Mouse (Mus musculus) erythroblast, embryonic 14.5 days (primary cell): ENCODE results near the gene Tenm4. TPM values are rescaled to one million over a fixed set of nuclear protein-coding genes. Genes with fewer than 3 reads are reported as not detected.
A peak's percentile ranks its signal among the peaks of the same experiment; 100 is the strongest.

ENCODE experiments used
- H3K27me3 ChIP-seq: 2 replicates; pipeline ENCODE4 v1.6.1; 2012; ENCODE audit warnings: inconsistent platforms; ENCODE audit not compliant: control insufficient read depth
- H3K36me3 ChIP-seq: 2 replicates; pipeline ENCODE4 v1.6.1; 2012; ENCODE audit warnings: mild to moderate bottlenecking, inconsistent platforms; ENCODE audit not compliant: control insufficient read depth
- H3K4me1 ChIP-seq: 2 replicates; pipeline ENCODE4 v1.6.1; 2012; ENCODE audit warnings: inconsistent platforms; ENCODE audit not compliant: control insufficient read depth
- H3K4me3 ChIP-seq: replicated peaks from 2 replicates; pipeline ENCODE3; 2012; ENCODE audit warnings: moderate library complexity, mild to moderate bottlenecking, inconsistent platforms
- H3K9me3 ChIP-seq: 2 replicates; pipeline ENCODE4 v1.6.1; 2012; ENCODE audit warnings: low read length, inconsistent platforms, mixed read lengths; ENCODE audit not compliant: control insufficient read depth
- GATA1 ChIP-seq: IDR thresholded peaks from 2 replicates; pipeline ENCODE4 v1.6.1; 2012; ENCODE audit warnings: low read length, inconsistent platforms, mixed read lengths
- TAL1 ChIP-seq: IDR thresholded peaks from 3 replicates; pipeline ENCODE4 v1.6.1; 2012; ENCODE audit warnings: low read length, inconsistent platforms, mixed read lengths
- polyA plus RNA-seq: library from polyadenylated mRNA; stranded (reverse); fragments of >175 nt; gene quantifications from 2 replicates; pipeline ENCODE4 v1.2.3, GENCODE M21; 2012

Tenm4 gene
- polyA plus RNA-seq, 1 experiment: not detected

GRCm38 (mm10) chr7:96777938-96778600 lies 607.0 kb downstream of the Tenm4 start:
- Histone ChIP-seq H3K9me3 (peaks cover 9% of the 10 kb centered on the region), H3K27me3 (peaks cover 2% of the 10 kb centered on the region), H3K36me3 (peaks cover 6% of the 10 kb centered on the region), H3K4me3 (peak overlapping the region; percentile 43), H3K4me1 (peaks cover 64% of the 10 kb centered on the region)
- TF ChIP-seq TAL1 (no peak), GATA1 (no peak)

GRCm38 (mm10) chr7:96778601-96778969 lies 607.5 kb downstream of the Tenm4 start:
- H3K9me3 ChIP-seq: peaks cover 9% of the 10 kb centered on the region
- peaks cover 6% of the 10 kb centered on the region for H3K36me3 ChIP-seq
- peaks cover 67% of the 10 kb centered on the region for H3K4me1 ChIP-seq
- TF ChIP-seq TAL1: no peak
- TF ChIP-seq GATA1: 0 out of 2 replicates have a peak, but pooled peaks have one; percentile 22
- H3K4me3 ChIP-seq: peak overlapping the region; percentile 43
- H3K27me3 ChIP-seq: peaks cover 2% of the 10 kb centered on the region

- Histone ChIP-seq H3K4me1 (peaks cover 70% of the 10 kb centered on the region), H3K4me3 (peak overlapping the region; percentile 51), H3K27me3 (no peaks in the 10 kb centered on the region; the same call in none of the 2 replicates), H3K9me3 (peaks cover 9% of the 10 kb centered on the region), H3K36me3 (peaks cover 6% of the 10 kb centered on the region)
- TF ChIP-seq TAL1 (no peak), GATA1 (no peak)
Observed at GRCm38 (mm10) chr7:96780556-96780955, 609.5 kb downstream of the Tenm4 start.

GRCm38 (mm10) chr7:96781068-96781467 lies 610.0 kb downstream of the Tenm4 start:
- TF ChIP-seq GATA1: peak; percentile 94
- peak; percentile 91 for TF ChIP-seq TAL1
- Histone ChIP-seq H3K36me3 (peaks cover 6% of the 10 kb centered on the region), H3K4me1 (peaks cover 70% of the 10 kb centered on the region)

GRCm38 (mm10) chr7:96782686-96783085 lies 611.6 kb downstream of the Tenm4 start:
- peaks cover 65% of the 10 kb centered on the region for H3K4me1 ChIP-seq
- H3K9me3 ChIP-seq: 0 out of 2 replicates have a peak, but pooled peaks cover 2% of the 10 kb centered on the region
- peaks cover 6% of the 10 kb centered on the region for H3K36me3 ChIP-seq
- no peak overlapping the region for H3K4me3 ChIP-seq
- peaks cover 21% of the 10 kb centered on the region for H3K27me3 ChIP-seq
- TF ChIP-seq TAL1: no peak
- TF ChIP-seq GATA1: no peak

More at GRCm38 (mm10) chr7:96781068-96781467, 610.0 kb downstream of the Tenm4 start:
- Histone ChIP-seq H3K27me3 (peaks cover 5% of the 10 kb centered on the region), H3K4me3 (peak overlapping the region; percentile 51), H3K9me3 (peaks cover 4% of the 10 kb centered on the region; the same call in 1 of the 2 replicates)

GRCm38 (mm10) chr7:96785808-96786207 lies 614.8 kb downstream of the Tenm4 start:
- Histone ChIP-seq H3K4me3 (no peak overlapping the region), H3K4me1 (peaks cover 33% of the 10 kb centered on the region), H3K27me3 (peaks cover 52% of the 10 kb centered on the region), H3K9me3 (no peaks in the 10 kb centered on the region), H3K36me3 (peaks cover 6% of the 10 kb centered on the region)
- TF ChIP-seq GATA1 (no peak), TAL1 (no peak)

GRCm38 (mm10) chr7:96786262-96787044 lies 615.4 kb downstream of the Tenm4 start:
- Histone ChIP-seq H3K36me3 (peaks cover 5% of the 10 kb centered on the region), H3K27me3 (peaks cover 58% of the 10 kb centered on the region), H3K4me3 (no peak overlapping the region), H3K9me3 (no peaks in the 10 kb centered on the region), H3K4me1 (peaks cover 27% of the 10 kb centered on the region)
- TF ChIP-seq GATA1 (no peak), TAL1 (no peak)

- TF ChIP-seq GATA1: no peak
- no peak for TF ChIP-seq TAL1
- Histone ChIP-seq H3K9me3 (no peaks in the 10 kb centered on the region), H3K36me3 (no peaks in the 10 kb centered on the region), H3K27me3 (peaks cover 74% of the 10 kb centered on the region), H3K4me1 (peaks cover 10% of the 10 kb centered on the region), H3K4me3 (no peak overlapping the region)
Observed at GRCm38 (mm10) chr7:96788135-96788534, 617.1 kb downstream of the Tenm4 start.

- no peaks in the 10 kb centered on the region for H3K9me3 ChIP-seq
- H3K36me3 ChIP-seq: no peaks in the 10 kb centered on the region
- TF ChIP-seq GATA1: no peak
- TF ChIP-seq TAL1: no peak
- H3K4me1 ChIP-seq: peaks cover 2% of the 10 kb centered on the region
- H3K4me3 ChIP-seq: no peak overlapping the region
- H3K27me3 ChIP-seq: peaks cover 75% of the 10 kb centered on the region
Observed at GRCm38 (mm10) chr7:96790326-96790725, 619.3 kb downstream of the Tenm4 start.
